Mouse (Mus musculus) thymus, postnatal 0 days (tissue): ENCODE measurements at regions not wholly inside any gene's neighbourhood (a gene's known extent, or its start where the extent isn't known, plus 50 kb on each side); places are given as distances from the start of the nearest gene placed in this dataset.

Experiments
- DNase-seq: peaks from one replicate; pipeline ENCODE4 v3.0.0-alpha.2; 2015; ENCODE audit warnings: low spot score

DNA sequence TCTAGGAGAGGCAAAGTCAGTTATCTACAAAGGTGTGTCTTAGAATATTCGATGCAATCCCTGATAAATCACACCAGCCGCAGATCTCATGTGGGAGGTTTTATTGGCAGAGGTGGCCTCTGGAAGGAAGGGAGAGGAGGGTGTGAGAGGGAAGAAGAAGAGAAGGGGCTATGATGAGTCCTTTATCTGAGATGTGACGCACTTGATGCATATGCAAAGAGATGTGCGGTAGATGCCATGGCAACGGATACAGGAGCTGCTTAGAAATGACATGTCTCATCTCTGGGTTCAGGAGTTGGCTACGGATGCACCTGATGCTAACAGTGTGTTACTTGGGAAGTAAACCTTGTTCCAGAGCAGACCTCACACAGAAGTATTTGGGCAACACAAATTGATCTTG, 718.6 kb upstream of the Gm21961 start:
- DNase-seq, result no peak

DNA sequence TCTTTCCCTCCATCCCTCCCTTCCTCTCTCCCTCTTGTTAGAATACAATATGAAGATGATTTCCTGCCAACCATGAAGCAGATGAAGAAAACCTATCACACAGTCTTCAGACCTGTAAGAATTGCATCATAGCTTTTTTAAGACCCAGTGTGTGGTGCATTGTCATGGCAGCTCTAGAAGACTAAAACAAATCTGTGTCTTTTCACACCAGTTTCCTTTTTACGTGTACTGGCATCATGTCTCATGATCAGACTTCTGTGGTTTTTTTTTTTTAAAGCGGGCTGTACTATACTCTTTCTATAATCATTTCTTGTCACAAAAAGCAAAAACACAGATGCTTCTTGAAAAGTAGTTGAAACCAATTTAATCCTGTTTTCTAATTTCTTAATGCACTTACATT, 716.6 kb upstream of the Gm21961 start:
- DNase-seq, result no peak

DNA sequence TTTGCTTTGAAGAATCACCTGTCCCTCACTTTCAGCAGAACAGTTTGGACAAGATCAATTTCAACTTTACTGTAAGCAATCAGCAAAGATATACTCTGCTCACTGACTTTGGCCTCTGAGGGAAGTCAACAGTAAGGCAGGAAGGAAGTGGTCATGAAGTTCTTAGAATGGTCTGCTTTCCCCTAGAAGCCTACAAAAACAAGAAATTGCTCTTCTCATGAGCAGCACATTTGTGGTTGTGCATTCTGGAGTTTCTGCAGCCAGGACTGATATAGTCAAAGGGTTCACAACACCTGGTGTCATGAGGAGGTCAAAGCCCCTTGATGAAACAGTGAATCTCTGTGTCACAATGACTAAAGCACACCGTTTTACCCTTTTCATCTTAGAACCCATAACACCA, 712.4 kb upstream of the Gm21961 start:
- DNase-seq, result peak; percentile 31

DNA sequence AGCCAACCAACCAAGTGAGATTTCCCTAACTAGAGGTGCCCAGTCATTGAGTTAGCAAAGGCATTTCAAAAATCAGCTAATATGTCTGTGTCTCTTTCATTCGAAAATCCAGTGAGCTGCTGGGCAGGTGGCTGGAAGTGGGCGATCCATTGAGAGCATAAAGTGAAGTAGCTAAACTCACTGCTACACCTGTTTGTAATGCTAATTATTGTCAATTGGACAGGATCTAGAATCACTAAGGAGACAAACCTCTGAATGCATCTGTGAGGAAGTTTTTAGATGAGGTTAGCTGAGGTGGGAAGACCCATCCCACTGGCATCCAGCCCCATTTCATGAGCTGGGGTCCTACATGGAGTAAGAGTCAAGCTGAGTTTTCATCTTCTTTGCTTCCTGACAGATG, 711.6 kb upstream of the Gm21961 start:
- no peak for DNase-seq

DNA sequence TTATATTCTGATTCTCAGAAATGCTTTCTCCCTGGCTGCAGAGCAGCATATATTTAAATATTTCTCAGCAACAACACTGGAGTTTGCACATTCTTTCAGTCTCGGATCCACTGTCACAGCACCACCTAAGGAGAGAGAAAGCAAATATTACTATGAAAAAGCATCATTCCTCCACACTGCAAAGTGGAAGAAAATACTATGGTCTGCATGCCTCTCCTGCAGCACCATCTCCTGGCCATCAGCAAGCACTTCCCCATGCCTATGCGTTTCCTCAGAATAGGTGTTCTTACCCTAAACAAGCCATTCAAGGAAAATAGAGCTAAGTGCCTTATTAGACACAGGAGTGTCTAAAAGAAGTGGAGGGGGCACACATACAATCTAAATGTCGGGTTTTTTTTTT, 688.9 kb upstream of the Gm21961 start:
- DNase-seq, result no peak

DNA sequence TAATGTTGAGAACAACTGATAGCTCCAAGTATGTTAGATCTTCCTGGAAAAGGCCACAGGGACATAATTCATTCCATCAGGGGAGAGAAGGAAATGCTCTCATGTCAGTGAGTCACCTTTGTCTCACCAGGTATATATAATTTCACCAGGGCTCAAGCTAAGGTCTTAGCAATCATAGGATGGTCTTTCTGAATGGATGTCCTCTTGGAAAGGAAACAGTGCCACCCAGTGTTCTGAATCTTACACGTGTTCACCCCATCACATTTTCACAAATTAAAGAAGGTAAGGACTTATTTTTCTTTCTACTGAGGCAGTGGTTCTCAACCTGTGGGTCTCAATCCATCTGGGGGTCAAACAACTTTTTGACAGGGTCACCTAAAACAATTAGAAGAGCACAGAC, 686.8 kb upstream of the Gm21961 start:
- DNase-seq, result no peak

DNA sequence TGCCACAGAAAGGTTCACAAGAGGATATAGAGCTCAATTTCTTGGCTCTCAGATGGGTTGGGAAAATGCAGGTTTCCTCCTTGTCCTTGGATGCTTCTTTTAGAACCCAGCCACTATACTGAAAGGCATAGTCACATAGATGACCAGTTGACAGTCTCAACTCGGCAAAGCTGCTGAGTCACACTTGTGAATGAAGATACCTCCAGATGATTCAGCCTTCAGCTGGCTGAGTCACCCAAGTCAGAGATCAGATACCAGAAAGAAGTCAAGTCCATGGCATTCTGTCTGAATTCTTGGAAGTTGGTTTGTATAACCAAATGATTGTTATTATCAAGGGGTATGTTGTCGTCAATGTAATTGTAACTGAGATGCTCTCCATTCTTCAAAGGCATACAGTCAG, 683.9 kb upstream of the Gm21961 start:
- no peak for DNase-seq
